Mouse (Mus musculus) heart, postnatal 0 days (tissue): ENCODE results near the gene Rapgef2.

Experiments used
- CTCF ChIP-seq: IDR thresholded peaks from 2 replicates; pipeline ENCODE4 v1.5.1; 2016; ENCODE audit warnings: antibody characterized with exemption, control low read depth, low read depth
- EP300 ChIP-seq: IDR thresholded peaks from 2 replicates; pipeline ENCODE4 v1.6.1; 2016; ENCODE audit warnings: antibody characterized with exemption, low read depth

DNA sequence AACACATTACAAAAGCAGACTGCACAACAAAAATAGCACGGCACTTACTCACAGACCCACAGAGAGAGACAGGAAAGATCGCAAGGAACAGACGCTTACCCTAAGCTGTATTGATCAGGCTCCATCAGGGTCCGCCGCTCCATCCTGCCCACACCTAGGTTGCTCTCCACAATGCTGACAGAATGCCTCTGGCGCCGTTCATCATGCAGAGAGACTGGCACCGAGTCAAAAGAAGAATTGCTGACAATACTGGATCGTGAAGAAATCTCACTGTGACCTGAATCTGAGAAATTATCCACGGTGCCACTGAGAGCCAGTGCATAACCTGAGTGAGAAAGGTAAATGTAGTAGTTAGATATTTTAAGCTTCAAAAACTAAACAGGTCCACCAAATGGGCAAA is 216.4 kb downstream of the Rapgef2 start:
- TF ChIP-seq CTCF, result no peak
- no peak for TF ChIP-seq EP300
